Mouse (Mus musculus): Measurements from ENCODE around the gene Plcb3. TPM values are rescaled to one million over a fixed set of nuclear protein-coding genes. Genes with fewer than 3 reads are reported as not detected.

Plcb3 gene
- 8.5 TPM for polyA plus RNA-seq (2017; shearing (Covaris generic))

DNA sequence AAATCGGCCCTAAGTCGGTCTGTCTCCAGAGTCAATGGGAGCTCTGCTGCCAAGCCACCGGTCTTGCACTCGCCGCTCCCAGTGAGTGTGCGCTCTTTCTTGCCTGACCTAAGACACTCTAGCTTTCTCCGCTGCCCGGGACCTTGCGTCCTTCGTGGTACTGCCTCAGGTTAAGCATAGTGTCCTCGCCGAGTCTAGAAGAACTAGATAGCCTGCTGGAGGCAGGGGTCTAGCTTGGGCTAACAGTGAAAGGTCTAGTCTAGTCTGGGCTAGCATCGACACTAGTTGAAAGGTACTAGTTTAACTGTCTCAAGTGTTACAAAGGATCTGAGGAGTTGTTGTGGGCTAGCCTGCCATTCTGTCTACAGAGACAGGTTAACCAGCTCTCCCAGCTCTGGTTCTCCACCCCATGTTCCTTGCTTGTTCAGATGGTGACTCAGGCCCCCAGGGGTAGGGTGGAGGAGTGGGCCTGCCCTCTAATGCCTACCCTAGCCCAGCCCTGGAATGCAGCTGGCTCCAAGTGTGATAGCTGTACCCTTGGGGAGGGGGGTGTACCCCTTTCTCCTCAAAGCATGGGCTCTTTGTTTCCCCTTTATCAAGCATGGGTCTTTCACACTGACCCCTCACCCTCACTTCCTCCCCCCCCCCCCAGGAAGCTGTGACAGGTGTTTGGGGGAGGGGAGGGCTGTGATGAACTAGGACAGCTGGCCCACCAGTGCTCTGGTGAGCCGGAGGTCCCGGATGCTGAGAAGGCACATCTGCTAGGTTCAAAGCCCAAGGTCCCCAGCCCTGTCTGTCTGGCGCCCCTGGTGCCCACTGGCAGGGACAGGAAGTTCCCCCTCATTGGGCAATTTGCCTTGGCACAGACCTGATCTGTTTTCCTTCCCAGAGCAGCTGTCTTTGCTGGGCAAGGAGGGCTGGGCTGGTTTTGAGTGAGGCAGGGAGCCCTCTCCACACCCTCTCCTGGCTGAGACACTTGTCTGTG, at the start of gene Plcb3:
Gene Plcb3, minus strand, starts transcription at position 934 of the 985 bp plus-strand sequence.

DNA sequence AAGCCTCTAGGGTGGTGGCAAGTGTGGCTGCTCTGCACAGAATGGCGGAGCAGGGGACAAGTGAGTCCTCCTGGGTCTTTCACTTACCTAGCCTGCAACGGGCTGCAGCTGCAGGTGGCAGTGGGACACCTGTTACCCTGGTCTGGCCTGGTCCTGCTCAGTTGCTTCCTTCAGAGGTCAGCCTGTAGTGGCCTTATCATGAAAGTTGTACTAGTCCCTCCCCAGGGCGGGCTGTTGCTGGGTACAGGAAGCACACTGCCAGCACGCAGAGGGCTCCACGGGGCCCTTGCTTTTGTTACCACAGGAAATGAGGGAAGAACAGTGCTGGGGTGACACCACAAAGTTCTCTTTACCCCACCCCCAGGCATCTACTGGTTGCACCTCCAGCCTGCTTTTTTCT, 42.9 kb upstream of the Plcb3 start, which contains the start of gene Fermt3:
Gene Fermt3, minus strand, starts transcription at position 279 of the 400 bp plus-strand sequence.

DNA sequence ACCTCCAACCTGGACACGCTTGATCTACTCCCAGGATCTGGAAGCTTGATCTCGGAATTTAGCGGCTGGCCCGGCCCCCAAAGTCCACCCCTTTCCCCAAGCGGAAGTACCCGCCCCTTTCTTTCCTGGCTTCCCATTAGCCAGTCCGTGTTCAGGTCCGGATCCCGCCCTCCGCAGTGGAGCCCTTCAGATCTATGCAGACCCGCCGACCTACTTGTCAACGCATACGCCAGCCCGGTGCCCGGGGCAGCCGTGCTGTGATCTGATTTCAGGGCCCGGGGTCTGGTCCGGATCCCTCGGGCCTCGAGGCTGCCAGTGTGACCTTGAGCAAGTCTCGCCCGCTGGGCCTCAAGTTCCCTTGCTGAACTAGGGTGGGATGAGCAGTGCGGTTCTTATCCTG, 19.7 kb upstream of the Plcb3 start, which contains the start of the genes Nudt22 and Trpt1:
Gene Nudt22, minus strand, starts transcription at position 112 of the 400 bp plus-strand sequence.
Gene Trpt1, plus strand, starts transcription at position 126 of the 400 bp plus-strand sequence.

DNA sequence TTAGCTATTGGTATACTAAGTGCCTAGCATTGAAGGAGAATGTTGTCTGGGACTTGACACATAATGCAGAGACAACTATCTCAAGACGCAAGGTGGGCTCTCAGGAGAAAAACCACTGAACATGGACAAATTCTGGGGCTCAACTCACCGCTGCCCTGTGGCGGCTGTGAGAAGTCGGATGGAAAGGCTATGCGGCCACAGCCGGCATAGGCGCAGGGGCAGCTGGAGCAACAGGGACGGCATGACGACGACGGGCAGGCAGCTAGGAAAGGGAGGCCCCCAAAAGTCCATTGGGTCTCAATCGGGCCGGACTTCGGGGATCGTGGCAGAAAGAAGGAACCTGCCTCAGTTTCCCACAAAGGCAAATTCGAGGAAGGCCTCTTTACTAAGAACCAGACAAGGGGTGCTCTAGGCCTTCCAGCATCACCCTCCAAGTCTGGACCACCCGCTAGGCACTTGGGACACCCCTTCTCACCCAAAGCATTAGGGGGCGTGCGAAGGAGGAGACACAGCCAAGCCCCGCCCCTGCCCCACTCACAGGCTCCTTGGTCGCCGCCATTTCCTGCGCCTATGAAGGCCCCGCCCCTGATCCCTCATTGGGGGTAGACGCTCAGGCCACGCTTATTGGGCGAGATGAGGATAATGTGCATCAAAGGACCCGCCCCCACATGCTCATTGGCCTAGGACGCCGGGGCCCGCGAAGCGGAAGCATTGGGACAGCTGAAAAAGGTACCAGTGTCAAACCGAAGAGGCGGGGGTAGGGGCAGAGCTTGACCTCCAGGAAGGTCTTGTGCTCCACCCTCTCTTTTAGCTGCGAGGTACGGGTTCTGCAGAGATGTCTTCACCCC, 16.0 kb upstream of the Plcb3 start, which contains the start of gene Dnajc4:
Gene Dnajc4, minus strand, starts transcription at position 562 of the 848 bp plus-strand sequence.

DNA sequence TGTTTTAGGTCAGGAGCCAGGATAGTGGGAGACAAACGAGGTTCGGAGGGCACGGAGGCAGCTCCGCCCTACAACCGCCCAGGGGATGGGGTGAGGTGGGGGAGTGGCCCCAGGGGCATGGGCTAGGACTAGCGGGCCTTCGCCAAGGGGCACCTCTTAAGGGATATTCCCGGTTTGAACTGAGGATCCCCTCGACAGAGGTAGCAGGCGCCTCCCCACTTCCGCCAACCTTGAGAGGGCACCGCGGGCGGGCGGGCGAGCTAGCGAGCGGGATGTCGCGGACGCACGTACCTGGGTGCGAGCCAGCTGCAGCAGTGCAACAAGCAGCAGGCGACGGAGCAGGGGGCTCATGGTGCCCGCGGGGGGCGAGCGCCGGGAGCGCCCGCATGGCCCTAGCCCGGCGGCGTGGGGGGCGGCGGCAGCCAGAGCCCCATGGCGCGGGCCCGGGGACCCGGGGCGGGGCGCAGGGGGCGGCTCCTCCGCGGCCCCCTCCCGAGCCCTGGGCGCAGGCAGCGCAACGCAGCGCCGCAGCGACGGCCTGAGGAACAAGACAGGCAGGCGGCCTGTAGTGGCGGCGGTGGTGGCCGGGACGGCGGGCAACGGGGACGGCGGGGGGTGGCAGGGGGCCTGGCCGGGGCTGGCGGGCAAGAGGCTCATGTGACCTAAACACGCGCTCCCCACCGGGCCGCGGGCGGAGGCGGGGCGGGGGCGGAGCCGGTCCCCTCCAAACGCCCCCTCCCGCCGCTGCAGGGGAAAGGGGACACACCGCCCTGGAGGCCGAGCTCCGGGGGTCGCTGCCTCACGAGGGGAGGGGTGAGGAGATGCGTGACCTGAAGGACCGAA, 11.0 kb upstream of the Plcb3 start, which contains the start of gene Vegfb:
Gene Vegfb, minus strand, starts transcription at position 591 of the 843 bp plus-strand sequence.

DNA sequence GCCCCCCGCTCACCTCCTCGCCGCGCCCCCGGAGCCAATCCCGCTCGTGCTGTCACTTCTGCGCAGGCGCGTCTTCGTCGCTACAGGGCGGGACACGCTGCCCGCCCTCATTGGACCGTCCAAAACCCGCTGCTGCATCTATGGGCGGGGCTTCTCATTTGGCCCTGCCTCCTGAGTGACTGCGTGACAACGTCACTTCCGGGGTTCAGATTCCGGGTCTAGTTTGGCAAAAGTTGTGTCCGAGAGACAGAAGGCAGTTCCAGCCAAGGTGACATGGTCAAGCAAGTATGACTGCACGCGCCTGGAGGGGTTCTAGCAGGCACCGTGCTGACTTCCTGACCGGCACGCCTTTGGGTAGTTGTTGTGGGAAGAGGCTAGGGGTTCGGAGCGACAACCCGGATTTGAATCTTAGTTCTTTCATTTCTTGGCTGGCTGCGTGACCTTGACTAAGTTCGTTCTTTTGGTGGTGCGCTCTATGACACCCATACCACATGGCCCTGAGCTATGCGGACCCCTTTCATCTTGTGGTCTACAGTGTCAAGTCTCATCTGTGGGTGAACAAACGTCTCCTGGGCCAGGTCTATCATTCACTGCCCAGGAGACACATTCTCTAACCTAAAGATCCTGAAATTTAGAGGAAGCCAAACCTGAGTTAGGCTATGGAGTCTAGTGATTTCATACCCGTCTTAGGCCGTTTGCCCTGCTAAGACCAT, 4.3 kb upstream of the Plcb3 start, which contains the start of gene Fkbp2:
Gene Fkbp2, minus strand, starts transcription at position 121 of the 713 bp plus-strand sequence.

DNA sequence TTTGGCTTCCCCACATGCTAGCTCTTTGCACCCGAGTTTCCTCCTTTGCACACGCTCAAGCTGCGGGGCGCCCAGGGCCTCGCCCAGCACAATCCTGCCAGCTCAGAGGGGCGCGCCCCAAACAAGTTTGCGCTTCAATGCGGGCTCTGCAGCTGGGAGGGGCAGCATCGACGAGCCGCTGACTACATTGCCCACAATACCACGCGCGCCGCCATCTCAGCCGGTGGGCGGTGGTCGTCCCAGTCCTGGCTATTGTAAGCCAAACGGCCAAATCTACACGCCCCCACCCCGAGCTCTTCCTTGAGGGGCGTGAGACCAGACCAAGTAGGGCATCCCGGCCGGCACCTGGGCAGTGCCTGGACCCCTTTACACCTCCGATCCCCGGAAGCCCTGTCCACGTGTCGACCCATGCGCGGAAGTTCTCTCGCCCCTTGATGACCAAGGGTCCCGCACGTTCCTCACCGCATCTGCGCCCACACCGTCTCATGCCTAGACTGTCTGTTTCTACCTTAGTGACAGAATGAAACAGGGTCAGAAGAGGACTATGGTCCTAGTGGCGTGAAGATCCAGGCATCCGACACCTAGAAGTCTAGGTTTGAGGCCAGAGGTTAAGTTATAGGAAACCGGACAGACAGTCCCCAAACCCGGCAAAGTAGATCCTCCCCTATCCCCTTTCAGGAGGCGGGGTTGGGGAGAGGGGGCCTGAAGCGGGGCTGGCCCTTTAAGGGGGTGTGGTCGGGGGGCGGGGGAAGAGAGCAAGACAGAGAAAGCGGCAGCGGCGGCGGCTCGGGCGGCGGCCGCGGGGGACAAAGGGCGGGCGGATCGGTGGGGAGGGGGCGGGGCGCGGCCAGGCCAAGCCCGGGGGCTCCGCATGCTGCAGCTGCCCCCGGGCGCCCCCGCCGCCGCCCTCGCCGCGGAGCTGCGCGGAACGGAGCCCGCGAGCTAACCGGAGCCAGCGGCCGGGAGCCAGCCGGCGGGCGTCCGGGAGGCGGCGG, 1.8 kb downstream of the Plcb3 start, which contains the start of gene Ppp1r14b:
Gene Ppp1r14b, plus strand, starts transcription at position 758 of the 995 bp plus-strand sequence.

DNA sequence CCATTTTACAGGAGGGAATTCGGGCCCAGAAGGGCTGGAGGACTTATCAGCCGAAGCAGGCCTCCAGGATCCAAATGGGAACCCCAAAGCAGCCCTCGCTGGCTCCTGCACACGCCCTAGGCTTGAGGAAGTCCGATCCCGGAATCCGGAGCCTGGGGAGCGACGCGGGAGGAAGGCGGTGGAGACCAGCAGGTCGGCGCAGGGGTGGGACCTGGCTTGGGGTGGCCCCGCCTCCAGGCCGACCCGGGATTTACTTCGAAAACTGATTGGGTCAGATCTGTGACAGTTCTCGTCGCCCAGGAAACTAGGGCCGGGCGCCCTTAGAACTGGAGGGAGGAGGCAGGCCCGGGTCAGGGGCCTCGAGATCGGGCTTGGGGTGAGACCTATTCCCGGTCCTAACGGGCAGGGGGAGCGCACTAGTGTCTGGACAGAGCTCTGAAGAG, 34.0 kb downstream of the Plcb3 start, which contains the start of gene Gpr137:
Gene Gpr137, minus strand, starts transcription at position 232 of the 443 bp plus-strand sequence.

DNA sequence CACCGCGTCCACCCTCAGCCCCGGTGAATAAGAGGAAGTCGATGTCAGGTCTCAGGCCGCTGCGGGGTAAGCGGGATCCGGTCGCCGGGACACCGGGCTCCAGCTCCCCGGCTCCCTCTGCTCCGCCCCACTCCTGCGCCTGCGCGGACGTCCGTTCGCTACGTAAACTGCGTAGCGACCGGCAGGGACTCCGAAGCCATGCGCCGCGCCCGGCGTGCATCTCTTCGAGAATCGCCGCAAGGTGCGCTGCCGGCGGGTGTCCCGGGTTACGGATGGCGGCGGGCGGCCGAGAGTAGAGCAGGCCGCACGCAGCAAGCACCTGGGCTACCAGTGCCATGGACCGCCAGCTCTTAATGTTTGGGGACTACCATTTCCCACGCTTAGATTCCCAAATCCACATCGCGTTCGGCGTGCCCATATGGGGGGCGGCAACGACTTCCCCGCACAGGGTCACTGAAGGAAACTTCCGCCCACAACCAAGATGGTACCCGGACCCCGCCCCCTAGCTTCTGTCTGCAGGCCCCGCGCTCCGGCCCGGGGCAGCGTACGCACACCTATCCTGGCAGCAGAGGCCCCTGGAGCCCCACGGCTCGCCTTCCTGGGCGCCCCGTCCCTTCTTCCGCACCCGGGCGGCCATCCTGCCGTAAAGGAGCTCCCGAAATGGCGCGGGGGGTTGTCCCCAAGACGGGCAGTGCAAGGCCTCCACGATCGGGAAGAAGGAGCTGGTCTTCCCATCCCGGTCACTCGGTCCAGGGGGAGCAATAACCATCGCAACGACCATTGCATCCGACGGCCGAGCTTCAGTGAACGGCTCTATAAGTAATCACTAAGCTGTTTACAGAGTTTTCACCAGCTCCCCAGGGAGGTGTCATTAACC, 34.7 kb downstream of the Plcb3 start, which contains the start of gene Bad:
Gene Bad, plus strand, starts transcription at position 490 of the 877 bp plus-strand sequence.

DNA sequence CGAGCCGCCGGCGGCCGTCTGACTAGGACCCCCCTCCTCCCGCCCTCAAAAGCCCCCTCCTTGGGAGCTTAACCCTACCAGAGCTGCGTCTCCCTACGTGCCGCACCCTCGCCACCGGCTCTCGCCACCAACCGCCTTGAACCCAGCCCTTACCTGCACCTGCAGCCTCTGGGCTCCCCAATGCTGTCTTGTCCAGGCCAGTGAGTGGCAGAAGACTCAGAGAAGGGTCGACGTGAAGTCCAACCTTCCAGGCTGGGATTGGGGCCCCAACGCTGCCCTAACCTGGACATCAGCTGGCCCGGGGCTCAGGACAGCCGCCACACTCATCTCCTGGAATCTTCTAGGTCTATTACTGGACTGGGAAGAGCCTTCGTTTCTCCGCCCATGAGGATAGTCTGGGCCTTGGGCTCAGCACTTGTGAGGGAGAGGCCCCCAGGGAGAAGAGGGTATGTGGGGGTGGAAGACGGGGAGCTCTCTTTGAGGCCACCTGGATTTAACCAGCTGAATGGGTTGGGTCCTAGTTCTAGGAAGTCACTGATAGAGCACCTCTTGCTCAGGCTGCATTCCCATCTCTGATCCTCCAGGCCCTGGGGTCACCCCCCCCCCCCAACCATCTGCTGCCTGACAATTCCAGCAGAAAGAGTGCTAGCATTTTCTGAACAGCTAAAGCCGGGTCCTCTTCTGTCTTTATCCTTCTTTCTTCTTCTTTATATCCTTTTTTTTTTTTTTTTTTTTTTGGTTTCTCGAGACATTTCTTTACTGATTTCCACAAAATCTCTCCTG, 41.9 kb downstream of the Plcb3 start, which contains the start of gene Kcnk4:
Gene Kcnk4, minus strand, starts transcription at position 321 of the 783 bp plus-strand sequence.

DNA sequence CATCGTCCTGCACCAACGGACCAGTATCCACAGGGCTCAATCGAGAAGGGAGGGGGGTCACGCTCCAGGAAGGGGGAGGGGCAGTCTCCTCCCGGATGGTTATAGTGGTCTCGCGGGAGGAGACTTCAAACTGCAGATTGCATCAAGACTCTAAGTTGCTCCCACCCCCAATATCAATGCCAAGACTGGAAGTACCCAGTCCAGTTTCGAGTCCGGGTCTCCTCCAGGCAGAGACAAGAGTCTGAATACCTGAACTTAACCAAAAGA, 51.0 kb downstream of the Plcb3 start, which contains the start of gene Catsperz:
Gene Catsperz, minus strand, starts transcription at position 74 of the 267 bp plus-strand sequence.

DNA sequence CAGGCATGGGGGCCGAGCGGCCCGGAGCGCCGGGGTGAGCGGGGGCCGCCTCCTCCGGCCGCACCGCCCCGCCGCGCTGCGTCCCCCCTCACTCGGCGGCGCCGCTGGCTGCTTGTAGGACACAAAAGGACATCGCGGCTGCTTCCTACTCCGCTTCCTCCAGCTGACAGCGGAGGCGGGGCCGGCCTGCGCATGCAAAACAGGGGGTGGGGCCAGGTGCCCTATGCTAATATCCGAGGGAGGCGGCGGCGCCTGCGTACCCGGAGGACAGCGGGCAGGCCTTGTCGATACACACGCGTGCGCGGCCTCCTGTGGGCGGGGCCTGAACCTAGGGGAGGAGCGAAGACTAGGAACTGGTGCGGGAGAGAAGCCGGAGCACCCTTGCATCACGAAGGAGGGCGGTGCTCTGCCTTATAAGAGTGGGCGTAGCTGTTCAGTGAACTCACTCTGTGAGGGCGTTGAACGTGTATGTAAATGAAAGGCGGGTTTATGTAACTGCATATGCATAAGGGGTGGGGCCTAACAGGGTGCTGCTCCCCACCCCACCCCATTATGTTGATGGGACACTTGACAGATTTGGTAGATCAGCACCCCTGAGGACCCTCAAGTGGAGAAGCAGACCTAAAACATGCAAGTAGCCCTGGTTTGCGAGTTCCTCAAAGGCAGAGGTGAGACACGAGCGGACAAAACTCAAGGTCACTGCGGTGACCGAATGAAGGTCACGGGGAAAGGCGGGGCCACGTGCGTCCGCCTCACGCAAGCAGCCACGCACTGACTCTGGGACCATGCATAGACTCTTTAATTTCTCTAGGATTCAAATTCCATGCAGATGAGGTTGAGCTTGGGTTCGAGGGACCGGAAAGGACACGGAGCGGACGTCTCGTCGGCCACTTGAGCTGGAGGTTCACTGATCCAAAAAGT, 54.4 kb downstream of the Plcb3 start, which contains the start of gene Esrra:
Gene Esrra, minus strand, starts transcription at position 167 of the 921 bp plus-strand sequence.

DNA sequence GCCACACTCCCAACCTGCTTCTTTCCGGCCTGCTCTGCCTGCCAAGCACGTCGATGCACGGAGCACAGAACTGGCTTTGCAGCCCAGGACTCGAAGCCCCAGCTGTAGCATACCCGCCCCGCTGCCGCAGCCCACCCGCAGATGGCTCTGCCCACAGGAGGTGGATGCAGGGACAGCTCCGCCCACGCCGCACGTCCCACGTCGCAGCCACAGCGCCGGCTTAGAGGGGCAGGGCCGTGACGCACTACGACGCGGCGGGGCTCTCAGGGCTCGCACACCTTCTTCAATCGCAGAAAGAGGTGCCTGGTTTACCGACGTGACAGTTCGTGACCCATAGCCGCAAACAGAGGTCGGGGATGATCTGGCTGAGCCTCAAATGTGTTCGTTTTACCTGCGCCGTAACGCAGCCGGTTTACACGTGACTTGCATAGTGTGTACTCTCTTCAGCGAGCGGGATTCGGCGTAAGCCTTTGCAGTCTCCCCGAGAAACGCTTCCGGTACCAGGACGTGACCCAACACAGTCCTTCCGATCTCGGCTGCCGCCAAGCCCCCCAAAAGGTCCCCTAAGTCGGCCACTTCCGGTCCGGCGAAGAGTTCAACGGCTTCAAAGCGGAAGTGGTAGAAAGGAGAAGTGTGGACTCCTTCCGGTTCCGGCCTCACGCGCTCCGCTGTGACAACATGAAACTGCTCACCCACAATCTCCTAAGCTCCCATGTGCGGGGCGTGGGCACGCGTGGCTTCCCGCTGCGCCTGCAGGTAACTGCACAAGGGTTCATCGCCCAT, 66.6 kb downstream of the Plcb3 start, which contains the start of the genes Trmt112 and Prdx5:
Gene Trmt112, plus strand, starts transcription at position 192 of the 783 bp plus-strand sequence.
Gene Prdx5, minus strand, starts transcription at position 600 of the 783 bp plus-strand sequence.

